Mouse (Mus musculus): ENCODE data around the gene Atf6. TPM values are rescaled to one million over a fixed set of nuclear protein-coding genes. Genes with fewer than 3 reads are reported as not detected.

The Atf6 gene
- total RNA-seq, 1 experiment from 2014 or later: 49.6 TPM

DNA sequence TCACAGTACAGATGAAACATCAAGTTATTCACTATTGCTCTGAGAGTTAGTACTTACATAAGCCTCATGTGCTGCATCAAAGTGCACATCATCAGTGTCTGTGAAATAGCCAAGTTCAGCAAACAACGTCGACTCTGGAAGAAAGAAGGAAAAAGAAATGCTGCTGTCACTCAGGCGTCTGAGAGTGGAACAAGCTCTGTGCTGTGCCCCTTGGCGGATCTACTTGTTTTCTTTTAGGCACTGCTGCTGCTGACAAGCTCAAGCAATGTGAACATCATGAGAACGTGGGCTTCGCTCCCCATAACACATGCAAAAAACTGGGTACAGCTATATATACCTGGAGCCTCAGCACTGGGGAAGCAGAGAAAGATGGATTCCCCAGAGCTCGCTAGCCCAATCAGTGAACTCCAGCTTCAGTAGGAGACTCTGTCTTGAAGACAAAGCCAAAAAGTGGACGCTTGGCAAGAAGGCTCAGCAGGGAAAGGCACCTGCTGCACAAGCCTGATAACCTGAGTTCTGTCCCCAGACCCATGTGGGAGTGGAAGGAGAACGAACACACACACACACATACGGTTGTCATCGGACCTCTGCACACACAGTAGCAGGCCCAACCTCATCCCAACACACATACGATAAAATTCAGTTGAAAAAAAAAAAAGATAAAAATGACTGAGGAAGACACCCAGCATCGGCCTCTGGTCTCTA lies 12.4 kb downstream of the Atf6 start:
- no peak for ATAC-seq (replicated peaks; ENCODE audit: insufficient number of reproducible peaks, low FRiP score, low TSS enrichment, poor library complexity, severe bottlenecking)

- ATAC-seq (replicated peaks; ENCODE audit: insufficient number of reproducible peaks, low FRiP score, low TSS enrichment, poor library complexity, severe bottlenecking): peak; percentile 92
Measured at GRCm38 (mm10) chr1:170853604-170854003, 14.0 kb downstream of the Atf6 start.

DNA sequence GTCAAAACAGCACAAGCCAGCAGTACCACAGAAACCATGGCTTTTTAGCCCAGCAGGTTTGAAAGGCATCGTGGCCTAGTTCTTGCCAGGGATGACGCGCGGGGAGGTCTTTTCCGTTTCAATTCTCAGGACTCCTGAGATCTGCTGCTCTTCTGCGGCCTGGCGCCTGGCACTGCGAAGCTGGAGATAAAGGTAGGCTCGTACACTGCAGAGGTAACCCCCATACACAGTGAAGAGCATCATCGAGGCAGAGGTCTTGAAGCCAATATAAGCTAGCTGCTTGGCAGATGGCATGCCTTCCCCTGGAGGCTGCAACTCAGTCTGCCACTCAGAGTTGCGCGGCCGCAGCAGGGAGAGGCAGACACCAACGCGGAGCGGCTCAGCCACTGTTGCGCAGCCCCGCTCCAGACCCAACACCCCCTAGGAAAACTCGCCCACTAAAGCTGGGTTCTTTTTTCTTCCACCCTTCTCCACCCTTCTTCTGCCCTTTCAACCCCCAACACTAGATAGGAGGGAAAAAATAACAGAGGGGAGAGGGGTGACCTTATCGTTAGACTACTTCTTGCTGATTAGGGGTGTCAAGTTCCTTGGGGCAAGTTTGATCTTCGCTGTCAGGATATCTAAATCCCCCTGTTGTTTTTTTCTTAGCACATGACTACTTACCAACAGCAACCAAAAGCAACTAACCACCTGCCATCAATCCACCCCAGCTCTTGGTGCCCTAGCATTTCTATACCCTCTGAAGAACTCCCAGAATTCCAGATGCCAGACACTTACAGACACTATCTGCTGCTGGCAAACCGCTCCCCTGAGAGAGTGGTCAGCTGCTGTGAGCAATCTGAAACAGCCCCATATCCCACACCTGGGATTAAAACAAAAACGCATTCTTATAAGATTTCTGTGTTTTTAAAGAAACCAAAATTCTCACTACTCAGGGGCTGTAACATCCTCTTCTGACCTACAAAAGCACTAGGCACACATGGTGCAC lies 16.6 kb downstream of the Atf6 start:
- ATAC-seq (replicated peaks; ENCODE audit: insufficient number of reproducible peaks, low FRiP score, low TSS enrichment, poor library complexity, severe bottlenecking): no peak

GRCm38 (mm10) chr1:170850007-170850406 lies 17.6 kb downstream of the Atf6 start:
- ATAC-seq (replicated peaks; ENCODE audit: insufficient number of reproducible peaks, low FRiP score, low TSS enrichment, poor library complexity, severe bottlenecking): no peak

- ATAC-seq (replicated peaks; ENCODE audit: insufficient number of reproducible peaks, low FRiP score, low TSS enrichment, poor library complexity, severe bottlenecking): no peak
Measured at GRCm38 (mm10) chr1:170845448-170846307, 21.9 kb downstream of the Atf6 start.

DNA sequence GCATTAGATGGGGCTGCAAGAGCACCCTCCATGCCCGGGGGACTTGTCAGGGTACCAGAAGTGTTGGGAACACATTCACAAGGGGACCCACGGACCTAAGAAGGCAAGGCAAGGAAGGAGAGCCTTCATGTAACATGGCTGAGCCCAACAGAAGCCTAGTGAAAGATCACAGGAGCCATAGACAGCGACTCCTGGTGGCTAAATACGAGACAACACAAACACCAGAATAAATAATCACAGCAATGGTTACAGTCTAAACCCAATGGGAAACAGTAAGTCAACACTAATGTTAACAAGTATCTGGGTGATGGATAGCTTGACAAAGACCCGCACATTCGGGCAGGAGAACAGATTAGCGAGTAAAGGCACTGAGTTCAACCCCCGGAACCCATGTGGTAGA lies 23.2 kb downstream of the Atf6 start:
- ATAC-seq (replicated peaks; ENCODE audit: insufficient number of reproducible peaks, low FRiP score, low TSS enrichment, poor library complexity, severe bottlenecking): peak; percentile 61

- ATAC-seq (replicated peaks; ENCODE audit: insufficient number of reproducible peaks, low FRiP score, low TSS enrichment, poor library complexity, severe bottlenecking): no peak
Measured at GRCm38 (mm10) chr1:170839685-170840084, 27.9 kb downstream of the Atf6 start.

- no peak for ATAC-seq (replicated peaks; ENCODE audit: insufficient number of reproducible peaks, low FRiP score, low TSS enrichment, poor library complexity, severe bottlenecking)
Measured at GRCm38 (mm10) chr1:170834756-170835155, 32.8 kb downstream of the Atf6 start.

DNA sequence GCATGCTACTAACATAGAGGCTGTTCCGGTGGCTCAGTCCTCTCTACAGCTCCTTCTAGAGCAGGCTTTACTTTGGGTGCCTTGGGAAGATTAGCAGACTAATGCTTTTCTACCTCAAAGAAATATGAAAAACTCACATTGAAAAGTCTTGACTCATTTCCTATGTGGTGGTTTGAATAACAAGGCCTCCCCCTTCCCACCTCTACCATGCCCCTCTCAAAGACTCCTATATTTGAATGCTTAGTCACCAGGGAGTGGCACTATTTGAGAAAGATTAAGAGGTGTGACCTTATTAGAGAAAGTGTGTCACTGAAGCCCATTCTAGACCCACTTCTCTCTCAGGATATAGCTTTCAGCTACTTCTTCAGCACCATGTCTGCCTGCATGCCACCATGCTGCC lies 37.8 kb downstream of the Atf6 start:
- ATAC-seq (replicated peaks; ENCODE audit: insufficient number of reproducible peaks, low FRiP score, low TSS enrichment, poor library complexity, severe bottlenecking): no peak

DNA sequence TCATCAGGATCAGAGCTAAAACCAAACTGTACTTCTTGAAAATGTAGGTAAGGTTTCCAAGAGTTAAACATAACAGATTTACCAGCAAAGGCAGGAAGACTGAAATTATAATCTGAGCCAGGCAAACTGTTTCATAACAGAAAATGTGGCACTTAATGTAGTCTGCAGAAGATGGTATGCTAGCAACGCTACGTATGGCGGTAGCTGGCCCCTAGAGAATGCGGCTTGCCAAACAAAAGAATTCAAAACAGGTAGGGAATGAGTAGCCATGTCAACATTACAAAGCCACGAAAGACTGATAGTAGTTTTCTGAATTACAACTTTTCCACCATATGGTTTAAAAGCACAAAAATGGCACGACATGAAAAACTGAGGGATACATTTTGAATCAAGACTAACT lies 38.2 kb downstream of the Atf6 start:
- ATAC-seq (replicated peaks; ENCODE audit: insufficient number of reproducible peaks, low FRiP score, low TSS enrichment, poor library complexity, severe bottlenecking): no peak

GRCm38 (mm10) chr1:170820103-170820814 lies 47.3 kb downstream of the Atf6 start:
- ATAC-seq (replicated peaks; ENCODE audit: insufficient number of reproducible peaks, low FRiP score, low TSS enrichment, poor library complexity, severe bottlenecking): 0 out of 2 replicates have a peak, but pooled peaks have one; percentile 27

DNA sequence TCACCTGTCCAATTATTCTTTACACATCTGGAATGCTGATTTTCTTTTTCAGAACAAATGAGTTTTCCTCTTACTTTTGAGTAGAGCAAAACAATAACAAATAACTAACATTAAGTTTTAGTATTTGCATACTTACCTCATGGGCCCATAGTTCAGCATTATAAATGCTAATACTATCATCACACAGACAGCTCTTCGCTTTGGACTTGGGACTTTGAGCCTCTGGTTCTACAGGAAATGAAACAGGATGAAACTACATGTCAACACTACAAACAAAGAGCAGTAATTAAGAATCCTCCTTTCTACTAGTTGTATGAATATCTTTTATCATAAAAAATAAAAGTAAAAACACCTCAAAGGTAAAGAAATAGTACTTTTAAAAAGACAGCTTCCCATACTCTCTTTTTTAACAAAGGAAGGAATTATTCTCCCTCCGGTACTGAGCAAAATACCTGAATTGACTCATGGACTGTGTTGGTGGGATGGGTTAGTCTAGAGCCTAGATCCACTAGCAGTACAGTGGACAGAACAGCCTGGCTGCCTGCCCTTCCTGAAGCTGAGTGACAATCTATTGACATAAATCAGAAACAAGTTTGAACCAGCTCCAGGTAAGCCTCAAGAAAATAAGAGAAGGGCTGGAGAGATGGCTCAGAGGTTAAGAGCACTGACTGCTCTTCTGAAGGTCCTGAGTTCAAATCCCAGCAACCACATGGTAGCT lies 52.1 kb downstream of the Atf6 start:
- ATAC-seq (replicated peaks; ENCODE audit: insufficient number of reproducible peaks, low FRiP score, low TSS enrichment, poor library complexity, severe bottlenecking): no peak

GRCm38 (mm10) chr1:170812822-170813221 lies 54.7 kb downstream of the Atf6 start:
- ATAC-seq (replicated peaks; ENCODE audit: insufficient number of reproducible peaks, low FRiP score, low TSS enrichment, poor library complexity, severe bottlenecking): no peak

DNA sequence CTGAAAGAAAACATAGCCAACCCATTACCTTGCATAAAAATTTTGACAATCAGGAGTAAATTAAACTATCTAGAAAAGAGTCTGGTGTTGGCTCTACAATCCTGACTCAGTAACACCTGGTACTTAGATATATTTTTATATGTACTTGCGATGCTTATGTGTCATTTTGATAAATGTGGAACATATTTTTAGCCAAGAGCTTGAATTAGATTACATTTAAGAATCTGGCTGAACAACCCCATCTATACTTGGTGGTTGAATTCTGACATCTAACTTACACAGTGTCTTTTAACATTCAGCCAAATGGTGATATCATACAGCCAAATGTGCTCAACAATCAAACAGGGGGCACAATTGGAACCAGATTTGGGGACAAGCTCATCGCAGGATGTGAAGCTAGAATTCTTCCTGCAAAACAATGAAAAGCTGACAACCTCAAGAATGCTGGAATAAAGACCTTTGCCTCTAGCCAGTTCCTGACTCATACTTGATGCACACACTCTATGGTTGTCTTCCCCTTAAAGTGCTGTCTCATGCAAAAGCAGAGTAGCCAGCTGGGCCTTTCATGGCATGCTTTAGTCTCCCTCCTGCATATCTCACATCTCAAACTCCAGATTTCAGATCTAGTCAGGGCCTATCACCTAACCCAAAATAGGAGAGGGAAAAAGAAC lies 59.8 kb downstream of the Atf6 start:
- no peak for ATAC-seq (replicated peaks; ENCODE audit: insufficient number of reproducible peaks, low FRiP score, low TSS enrichment, poor library complexity, severe bottlenecking)

- no peak for ATAC-seq (replicated peaks; ENCODE audit: insufficient number of reproducible peaks, low FRiP score, low TSS enrichment, poor library complexity, severe bottlenecking)
Measured at GRCm38 (mm10) chr1:170804721-170805120, 62.9 kb downstream of the Atf6 start.

DNA sequence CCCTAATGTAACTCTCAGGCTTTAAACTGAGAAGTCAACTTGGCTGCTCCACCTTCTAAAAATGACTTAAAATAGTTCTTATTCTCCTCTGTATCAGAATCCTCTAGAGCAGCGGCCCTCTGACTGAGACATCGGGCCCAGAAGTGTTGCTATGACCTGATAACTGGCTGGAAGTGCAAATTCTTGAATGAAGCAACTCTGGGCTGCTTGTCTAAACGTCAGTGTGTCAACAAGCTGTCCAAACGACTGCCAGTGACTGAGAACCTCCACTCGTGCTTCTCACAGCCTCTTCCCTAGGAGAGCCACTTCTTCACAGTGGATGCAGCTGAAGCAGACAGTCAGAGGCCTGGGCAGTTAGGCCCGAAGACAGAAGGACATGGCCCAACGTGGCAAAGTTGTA lies 64.9 kb downstream of the Atf6 start:
- ATAC-seq (replicated peaks; ENCODE audit: insufficient number of reproducible peaks, low FRiP score, low TSS enrichment, poor library complexity, severe bottlenecking): no peak

- no peak for ATAC-seq (replicated peaks; ENCODE audit: insufficient number of reproducible peaks, low FRiP score, low TSS enrichment, poor library complexity, severe bottlenecking)
Measured at GRCm38 (mm10) chr1:170800694-170801093, 66.9 kb downstream of the Atf6 start.
